Mouse (Mus musculus) spleen, postnatal 36 days (tissue): Measurements from ENCODE around the gene Bcap31.
"Not testable (repeated sequence)": the region's sequence is repeated elsewhere in the genome, so short reads cannot be mapped to it uniquely, and the experiment has no call there.

ENCODE experiments used
- DNase-seq, 2 experiments: peaks; one replicate each; pipeline ENCODE4 v3.0.0; 2022; ENCODE audit warnings: low spot score in 2 of 2, mixed read lengths in 1 of 2

The Bcap31 gene

GRCm38 (mm10) chrX:73716109-73716661 is at the start of gene Bcap31, which contains the start of gene Abcd1:
Bcap31 (minus strand) TSS chrX:73716175.
Abcd1 (plus strand) TSS chrX:73716597.
- peak; percentile 96 to 97 for DNase-seq

GRCm38 (mm10) chrX:73765311-73765710 is 49.3 kb upstream of the Bcap31 start:
- DNase-seq = peak; percentile 30 to 32

- DNase-seq = no peak
Observed at GRCm38 (mm10) chrX:73758611-73759290, 42.8 kb upstream of the Bcap31 start.

- no peak for DNase-seq
Observed at GRCm38 (mm10) chrX:73756334-73757140, 40.6 kb upstream of the Bcap31 start, which contains the start of gene Plxnb3. Plxnb3 (plus strand) TSS chrX:73757090.

- no peak for DNase-seq
Observed at GRCm38 (mm10) chrX:73748977-73749376, 33.0 kb upstream of the Bcap31 start.

- no peak for DNase-seq
Observed at GRCm38 (mm10) chrX:73744774-73745481, 29.0 kb upstream of the Bcap31 start.

- DNase-seq = not testable (repeated sequence)
Observed at GRCm38 (mm10) chrX:73739841-73740240, 23.9 kb upstream of the Bcap31 start.

GRCm38 (mm10) chrX:73739151-73739550 is 23.2 kb upstream of the Bcap31 start:
- DNase-seq = no peak

GRCm38 (mm10) chrX:73738155-73738554 is 22.2 kb upstream of the Bcap31 start:
- no peak for DNase-seq

- no peak for DNase-seq
Observed at GRCm38 (mm10) chrX:73730908-73731307, 14.9 kb upstream of the Bcap31 start.

GRCm38 (mm10) chrX:73718686-73719362 is 2.8 kb upstream of the Bcap31 start:
- peak; percentile 65 to 75 for DNase-seq

- DNase-seq = no peak
Observed at GRCm38 (mm10) chrX:73718271-73718670, 2.3 kb upstream of the Bcap31 start.

- peak; percentile 71 to 73 for DNase-seq
Observed at GRCm38 (mm10) chrX:73717667-73718066, 1.7 kb upstream of the Bcap31 start.

GRCm38 (mm10) chrX:73716709-73717545 is 952 bp upstream of the Bcap31 start:
- peak; percentile 6 to 9 for DNase-seq

- DNase-seq = peak; percentile 34 to 43
Observed at GRCm38 (mm10) chrX:73715476-73716108, 383 bp downstream of the Bcap31 start.

- DNase-seq = peak in 1 of 2 experiments; percentile 11
Observed at GRCm38 (mm10) chrX:73700472-73700871, 15.5 kb downstream of the Bcap31 start.

- DNase-seq = peak; percentile 28 to 34
Observed at GRCm38 (mm10) chrX:73690917-73691629, 24.9 kb downstream of the Bcap31 start.

- DNase-seq = no peak
Observed at GRCm38 (mm10) chrX:73685629-73686028, 30.3 kb downstream of the Bcap31 start.

- no peak for DNase-seq
Observed at GRCm38 (mm10) chrX:73684978-73685377, 31.0 kb downstream of the Bcap31 start.
